Mouse (Mus musculus) hindbrain, postnatal 0 days (tissue): ENCODE measurements around the gene Fgf23. TPM values are rescaled to one million over a fixed set of nuclear protein-coding genes. Genes with fewer than 3 reads are reported as not detected.

ENCODE experiments used
- ATAC-seq: fragments of 200-750 bp; cut with Nextera tagmentation; 2 replicates; pipeline ENCODE4 v1.8.0; 2017; ENCODE audit warnings: mild to moderate bottlenecking, moderate TSS enrichment, moderate library complexity
- DNase-seq: peaks from one replicate; pipeline ENCODE4 v3.0.0-alpha.2; 2015; ENCODE audit warnings: low spot score
- H3K27ac ChIP-seq: fragments of 300-500 bp; sonication (generic); 2 replicates; pipeline ENCODE4 v1.5.1; 2014; ENCODE audit warnings: mild to moderate bottlenecking
- H3K27me3 ChIP-seq: fragments of 300-500 bp; sonication (generic); 2 replicates; pipeline ENCODE4 v1.6.1; 2014; ENCODE audit warnings: low read length, mixed read lengths; ENCODE audit not compliant: insufficient read depth
- H3K36me3 ChIP-seq: fragments of 300-500 bp; sonication (generic); 2 replicates; pipeline ENCODE4 v1.6.1; 2014; ENCODE audit warnings: low read length, mixed read lengths; ENCODE audit not compliant: insufficient read depth
- H3K4me1 ChIP-seq: fragments of 300-500 bp; sonication (generic); 2 replicates; pipeline ENCODE4 v1.6.1; 2014; ENCODE audit warnings: antibody characterized with exemption, low read length, mixed read lengths; ENCODE audit not compliant: insufficient read depth
- H3K4me2 ChIP-seq: fragments of 300-500 bp; sonication (generic); 2 replicates; pipeline ENCODE4 v1.6.1; 2014; ENCODE audit warnings: low read depth, mild to moderate bottlenecking, low read length, moderate library complexity, mixed read lengths
- H3K4me3 ChIP-seq: fragments of 300-500 bp; sonication (generic); 2 replicates; pipeline ENCODE4 v1.5.1; 2014; ENCODE audit warnings: low read length
- H3K9ac ChIP-seq: fragments of 300-500 bp; sonication (generic); replicated peaks from 2 replicates; pipeline ENCODE4 v1.6.1; 2014; ENCODE audit warnings: mild to moderate bottlenecking, low read length, moderate library complexity, mixed read lengths
- H3K9me3 ChIP-seq: fragments of 300-500 bp; sonication (generic); 2 replicates; pipeline ENCODE4 v1.6.1; 2016; ENCODE audit warnings: low read length, mixed read lengths
- CTCF ChIP-seq: IDR thresholded peaks from 2 replicates; pipeline ENCODE4 v1.5.1; 2016; ENCODE audit warnings: antibody characterized with exemption, control low read depth, low read depth
- WGBS: fragments of 180-500 bp; shearing (Covaris S2); extraction: QIAGEN DNeasy Blood & Tissue Kit; methylation state at CpG from one replicate; pipeline ENCODE4 v1.1.7; 2014; 5-methylcytosine and 5-hydroxymethylcytosine counted together
- polyA plus RNA-seq: library from polyadenylated mRNA; unstranded; fragments of >200 nt; fragmentation: Nextera tagmentation; extraction: Ambion mirVana; gene quantifications from 2 replicates; pipeline ENCODE4 v1.2.1, GENCODE M21; 2015
- total RNA-seq: library from RNA; depleted of rRNA; stranded (reverse); fragments of >200 nt; gene quantifications from 2 replicates; pipeline ENCODE4 v1.2.3, GENCODE M21; 2014; rRNA removed

Gene Fgf23
- total RNA-seq: 1.8 and 1.9 TPM in 2 replicates
- 0.28 TPM in 2 replicates for polyA plus RNA-seq

- ATAC-seq: no peak
- no peak for TF ChIP-seq CTCF
- Histone ChIP-seq H3K4me1 (no peaks in the 10 kb centered on the region), H3K36me3 (no peaks in the 10 kb centered on the region), H3K27ac (no peak within 1 kb of the TSS), H3K27me3 (no peaks in the 10 kb centered on the region), H3K4me3 (no peak within 1 kb of the TSS), H3K4me2 (no peak within 1 kb of the TSS), H3K9me3 (no peaks in the 10 kb centered on the region), H3K9ac (no peak within 1 kb of the TSS)
- 12% methylated on average over 5 of the region's 5 CpGs for WGBS
- no peak for DNase-seq
Measured at GRCm38 (mm10) chr6:127072817-127073216, at the start of gene Fgf23. Fgf23 (plus strand) TSS chr6:127072902.

GRCm38 (mm10) chr6:127024836-127025235 is 47.9 kb upstream of the Fgf23 start:
- 67% methylated on average over 7 of the region's 7 CpGs for WGBS

GRCm38 (mm10) chr6:127034760-127035159 is 37.9 kb upstream of the Fgf23 start:
- Histone ChIP-seq H3K4me1 (no peaks in the 10 kb centered on the region), H3K9ac (no peak overlapping the region), H3K36me3 (no peaks in the 10 kb centered on the region), H3K9me3 (no peaks in the 10 kb centered on the region), H3K4me2 (0 out of 2 replicates have a peak overlapping the region, but pooled peaks have one; percentile 22), H3K27ac (no peak overlapping the region), H3K4me3 (no peak overlapping the region), H3K27me3 (no peaks in the 10 kb centered on the region)
- peak; percentile 62 for TF ChIP-seq CTCF
- ATAC-seq (no peak), DNase-seq (peak; percentile 52)
- WGBS: 34% methylated on average over 10 of the region's 10 CpGs

More at GRCm38 (mm10) chr6:127024836-127025235, 47.9 kb upstream of the Fgf23 start:
- DNase-seq: no peak
- Histone ChIP-seq H3K4me2 (no peak overlapping the region), H3K9me3 (no peaks in the 10 kb centered on the region), H3K4me3 (no peak overlapping the region), H3K27ac (no peak overlapping the region), H3K9ac (no peak overlapping the region), H3K27me3 (no peaks in the 10 kb centered on the region), H3K4me1 (no peaks in the 10 kb centered on the region), H3K36me3 (no peaks in the 10 kb centered on the region)
- ATAC-seq: no peak
- TF ChIP-seq CTCF: no peak

GRCm38 (mm10) chr6:127044909-127045308 is 27.8 kb upstream of the Fgf23 start:
- Histone ChIP-seq H3K36me3 (no peaks in the 10 kb centered on the region), H3K4me1 (no peaks in the 10 kb centered on the region), H3K9me3 (no peaks in the 10 kb centered on the region), H3K9ac (no peak overlapping the region), H3K27me3 (no peaks in the 10 kb centered on the region), H3K4me2 (no peak overlapping the region), H3K4me3 (no peak overlapping the region), H3K27ac (no peak overlapping the region)
- WGBS: 50% methylated on average over 6 of the region's 6 CpGs
- no peak for ATAC-seq
- peak; percentile 81 for DNase-seq
- no peak for TF ChIP-seq CTCF

GRCm38 (mm10) chr6:127050847-127051246 is 21.9 kb upstream of the Fgf23 start:
- no peak for ATAC-seq
- no peak for DNase-seq

GRCm38 (mm10) chr6:127056990-127057588 is 15.6 kb upstream of the Fgf23 start:
- Histone ChIP-seq H3K9ac (no peak overlapping the region), H3K4me1 (no peaks in the 10 kb centered on the region), H3K4me3 (no peak overlapping the region), H3K27ac (no peak overlapping the region), H3K36me3 (no peaks in the 10 kb centered on the region), H3K27me3 (no peaks in the 10 kb centered on the region), H3K4me2 (no peak overlapping the region), H3K9me3 (no peaks in the 10 kb centered on the region)
- TF ChIP-seq CTCF: no peak
- no peak for DNase-seq
- ATAC-seq: no peak
- WGBS: 67% methylated on average over 12 of the region's 12 CpGs

More at GRCm38 (mm10) chr6:127050847-127051246, 21.9 kb upstream of the Fgf23 start:
- Histone ChIP-seq H3K27me3 (no peaks in the 10 kb centered on the region), H3K9me3 (no peaks in the 10 kb centered on the region), H3K4me1 (no peaks in the 10 kb centered on the region), H3K4me3 (no peak overlapping the region), H3K36me3 (no peaks in the 10 kb centered on the region), H3K4me2 (no peak overlapping the region), H3K9ac (no peak overlapping the region), H3K27ac (no peak overlapping the region)
- WGBS: 66% methylated on average over 4 of the region's 4 CpGs
- TF ChIP-seq CTCF: no peak

GRCm38 (mm10) chr6:127059975-127060374 is 12.7 kb upstream of the Fgf23 start:
- H3K27ac ChIP-seq: no peak overlapping the region
- H3K4me1 ChIP-seq: no peaks in the 10 kb centered on the region
- no peak overlapping the region for H3K4me2 ChIP-seq
- no peak for TF ChIP-seq CTCF
- no peaks in the 10 kb centered on the region for H3K27me3 ChIP-seq
- H3K9me3 ChIP-seq: no peaks in the 10 kb centered on the region
- no peak for DNase-seq
- no peak overlapping the region for H3K9ac ChIP-seq
- no peaks in the 10 kb centered on the region for H3K36me3 ChIP-seq
- 81% methylated on average over 4 of the region's 4 CpGs for WGBS
- no peak for ATAC-seq
- no peak overlapping the region for H3K4me3 ChIP-seq
